Mouse (Mus musculus) heart, adult 2 months (tissue): ENCODE results near the gene Gm7075.
"Not testable (repeated sequence)": the region's sequence is repeated elsewhere in the genome, so short reads cannot be mapped to it uniquely, and the experiment has no call there.

Experiments used
- CTCF ChIP-seq: fragments of 200-600 bp; IDR thresholded peaks from 2 replicates; pipeline ENCODE4 v1.8.1; 2022; ENCODE audit warnings: antibody characterized with exemption, mild to moderate bottlenecking, moderate library complexity
- POLR2A ChIP-seq: fragments of 200-500 bp; IDR thresholded peaks from 2 replicates; pipeline ENCODE4 v1.6.1; 2011; ENCODE audit warnings: mild to moderate bottlenecking, low read depth, low read length, control low read depth; ENCODE audit not compliant: insufficient read depth

DNA sequence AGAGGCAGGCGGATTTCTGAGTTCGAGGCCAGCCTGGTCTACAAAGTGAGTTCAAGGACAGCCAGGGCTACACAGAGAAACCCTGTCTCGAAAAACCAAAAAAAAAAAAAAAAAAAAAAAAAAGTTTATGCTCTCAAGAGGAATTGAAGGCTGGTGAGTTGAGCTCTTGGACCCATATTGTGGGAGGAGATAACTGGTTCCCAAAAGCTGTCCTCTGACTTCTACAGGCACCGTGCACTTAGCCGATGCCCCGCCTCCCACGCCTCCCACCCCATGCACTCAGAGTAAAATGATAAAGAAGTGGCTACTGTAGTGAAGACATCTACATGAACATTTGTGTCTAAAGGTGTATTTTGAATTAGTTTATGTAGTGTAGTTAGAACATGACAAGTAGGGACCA is 9.9 kb downstream of the Gm7075 start:
- not testable (repeated sequence) for TF ChIP-seq CTCF, POLR2A
